Mouse (Mus musculus): ENCODE measurements around the gene Rps2. TPM values are rescaled to one million over a fixed set of nuclear protein-coding genes. Genes with fewer than 3 reads are reported as not detected.
A peak's percentile ranks its signal among the peaks of the same experiment; 100 is the strongest.

Rps2 gene
- polyA plus RNA-seq, 1 experiment from 2014 or later = 1,633 TPM

DNA sequence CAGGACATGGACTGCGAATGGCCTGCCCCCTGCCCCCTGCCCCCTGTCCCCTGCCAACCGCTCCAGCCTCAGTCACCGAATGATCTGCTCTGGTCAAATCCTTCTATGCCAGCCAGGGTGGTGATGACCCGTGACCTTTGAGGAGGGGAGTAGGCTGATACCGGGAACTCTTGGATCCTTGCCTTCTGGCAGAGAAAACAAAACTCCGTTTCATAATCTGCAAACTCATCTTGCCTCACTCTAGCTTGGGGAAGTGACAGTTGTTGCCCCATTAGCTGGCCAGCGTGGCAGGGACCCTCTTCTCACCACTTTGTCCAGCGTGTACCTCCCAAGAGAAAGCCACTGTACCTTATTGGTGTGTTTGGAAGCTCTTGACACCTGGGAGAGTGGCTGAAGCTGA is 24.4 kb downstream of the Rps2 start:
- H3K36me3 ChIP-seq (ENCODE audit: control insufficient read depth, insufficient read depth, low read length) = no peaks in the 10 kb centered on the region; the same call in 1 of the 2 replicates
- 85% methylated on average over 8 of the region's 8 CpGs for WGBS
- H3K9me3 ChIP-seq (ENCODE audit: control insufficient read depth, low read length) = no peaks in the 10 kb centered on the region
- no peak overlapping the region for H3K4me3 ChIP-seq (ENCODE audit: low read depth, low read length)
- H3K9ac ChIP-seq (ENCODE audit: low read length) = no peak overlapping the region
- DNase-seq (ENCODE audit: low spot score) (no peak), ATAC-seq (ENCODE audit: insufficient number of reproducible peaks, low FRiP score, low TSS enrichment, low read depth) (no peak)
- H3K4me1 ChIP-seq (ENCODE audit: control insufficient read depth, insufficient read depth, low read length) = peaks cover 1% of the 10 kb centered on the region; the same call in 1 of the 2 replicates
- no peaks in the 10 kb centered on the region for H3K27me3 ChIP-seq (ENCODE audit: control insufficient read depth, insufficient read depth, low read length)
- H3K27ac ChIP-seq (replicated peaks; ENCODE audit: low read depth, low read length) = no peak overlapping the region
- H3K4me2 ChIP-seq (ENCODE audit: low read depth, severe bottlenecking) = no peak overlapping the region

DNA sequence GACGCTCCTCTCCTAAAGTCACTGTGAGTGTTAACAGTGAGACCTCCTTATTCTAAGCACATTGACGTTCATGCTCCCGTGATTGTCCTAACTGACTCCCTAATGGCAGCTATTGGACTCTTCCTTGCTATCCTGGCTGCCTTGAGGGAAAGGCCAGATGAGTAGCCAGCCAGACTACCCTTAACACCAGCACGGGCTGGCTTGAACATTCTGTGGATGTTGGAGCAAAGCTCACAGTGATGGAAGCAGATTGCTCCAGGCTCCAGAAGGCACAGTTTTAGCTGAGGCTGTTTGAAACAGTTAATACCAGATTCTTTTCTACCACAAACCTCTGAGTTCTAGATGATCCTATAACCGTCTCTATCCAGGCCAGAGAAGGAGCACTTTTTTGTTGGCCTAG is 26.0 kb downstream of the Rps2 start:
- H3K4me1 ChIP-seq (ENCODE audit: control insufficient read depth, insufficient read depth, low read length) = no peaks in the 10 kb centered on the region
- ATAC-seq (ENCODE audit: insufficient number of reproducible peaks, low FRiP score, low TSS enrichment, low read depth) = no peak
- WGBS = 79% methylated on average over 5 of the region's 5 CpGs

DNA sequence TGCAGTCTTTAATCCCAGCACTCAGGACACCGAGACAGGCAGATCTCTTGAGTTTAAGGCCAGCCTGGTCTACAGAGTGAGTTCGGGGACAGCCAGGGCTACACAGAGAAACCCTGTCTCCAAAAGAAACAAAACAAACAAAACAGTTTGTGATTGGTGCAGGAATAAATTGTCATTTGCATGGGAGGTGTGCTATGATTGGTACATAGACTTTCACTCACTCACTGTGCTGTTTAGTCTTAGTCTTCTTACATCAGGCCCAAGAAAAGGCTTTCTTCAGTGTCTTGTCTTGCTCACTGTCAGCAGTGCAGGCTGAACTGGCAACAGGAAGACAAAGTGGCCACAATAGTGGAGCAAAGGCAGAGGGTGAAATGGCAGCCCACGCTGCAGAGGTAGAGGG is 26.5 kb downstream of the Rps2 start:
- ATAC-seq (ENCODE audit: insufficient number of reproducible peaks, low FRiP score, low TSS enrichment, low read depth) = no peak
- 73% methylated on average over 3 of the region's 3 CpGs for WGBS

More for the DNA sequence above, 26.0 kb downstream of the Rps2 start:
- DNase-seq (ENCODE audit: low spot score) = no peak
- Histone ChIP-seq H3K9ac (ENCODE audit: low read length) (no peak overlapping the region), H3K4me2 (ENCODE audit: low read depth, severe bottlenecking) (no peak overlapping the region), H3K27ac (replicated peaks; ENCODE audit: low read depth, low read length) (no peak overlapping the region), H3K36me3 (ENCODE audit: control insufficient read depth, insufficient read depth, low read length) (no peaks in the 10 kb centered on the region; the same call in 1 of the 2 replicates), H3K27me3 (ENCODE audit: control insufficient read depth, insufficient read depth, low read length) (no peaks in the 10 kb centered on the region), H3K4me3 (ENCODE audit: low read depth, low read length) (no peak overlapping the region), H3K9me3 (ENCODE audit: control insufficient read depth, low read length) (no peaks in the 10 kb centered on the region)

DNA sequence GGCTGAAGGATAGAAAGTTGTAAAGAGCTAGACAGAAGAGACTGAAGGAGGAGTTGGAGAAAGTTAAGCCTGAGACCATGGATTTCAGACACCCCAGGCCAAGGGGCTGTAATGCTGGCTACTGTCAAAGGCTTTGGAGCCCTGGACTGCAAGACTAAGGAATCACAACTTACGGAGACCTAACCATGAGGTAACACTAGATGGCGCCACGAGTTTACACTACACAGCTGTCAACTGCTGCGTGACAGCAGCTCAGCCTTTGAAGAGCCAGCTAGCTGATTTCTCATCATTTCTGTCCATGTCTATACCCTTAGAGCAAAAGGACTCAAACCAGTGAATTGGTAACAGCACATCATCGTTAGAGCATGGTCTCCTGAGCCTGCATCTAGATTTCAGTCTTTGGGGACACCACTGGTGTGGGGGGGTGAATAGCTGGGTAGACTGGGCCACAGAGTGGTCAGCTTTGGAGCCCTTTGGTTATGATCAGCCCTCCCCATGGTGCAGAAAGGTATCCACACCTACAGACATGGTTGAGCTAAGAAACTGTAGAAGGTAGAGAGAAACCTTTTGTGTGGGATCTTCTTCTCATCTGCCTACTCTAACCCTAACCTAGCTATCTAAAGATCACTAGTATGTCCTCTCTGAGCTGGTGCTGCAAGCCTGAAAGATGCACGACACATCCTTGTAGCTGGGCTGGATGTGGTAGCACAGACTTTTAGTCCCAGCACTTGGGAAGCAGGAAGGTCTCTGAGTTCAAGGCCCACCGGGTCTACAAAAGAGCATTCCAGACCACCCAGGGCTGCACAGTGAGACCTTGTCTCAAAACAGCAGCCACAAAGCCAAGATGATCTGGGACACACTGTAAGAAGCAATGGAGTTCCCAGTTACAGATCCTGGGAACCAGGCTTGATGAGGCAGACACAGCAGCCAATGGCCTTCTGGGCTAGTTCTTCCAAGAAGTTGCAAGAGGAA is 27.9 kb downstream of the Rps2 start:
- ATAC-seq (ENCODE audit: insufficient number of reproducible peaks, low FRiP score, low TSS enrichment, low read depth) = peak; percentile 74
- WGBS = 22% methylated on average over 7 of the region's 7 CpGs
- no peaks in the 10 kb centered on the region for H3K4me1 ChIP-seq (ENCODE audit: control insufficient read depth, insufficient read depth, low read length)
- H3K9me3 ChIP-seq (ENCODE audit: control insufficient read depth, low read length) = no peaks in the 10 kb centered on the region
- DNase-seq (ENCODE audit: low spot score) = peak; percentile 89
- no peak overlapping the region for H3K4me3 ChIP-seq (ENCODE audit: low read depth, low read length)
- H3K27me3 ChIP-seq (ENCODE audit: control insufficient read depth, insufficient read depth, low read length) = peaks cover 4% of the 10 kb centered on the region
- no peak overlapping the region for H3K4me2 ChIP-seq (ENCODE audit: low read depth, severe bottlenecking)
- H3K36me3 ChIP-seq (ENCODE audit: control insufficient read depth, insufficient read depth, low read length) = no peaks in the 10 kb centered on the region
- no peak overlapping the region for H3K27ac ChIP-seq (replicated peaks; ENCODE audit: low read depth, low read length)
- H3K9ac ChIP-seq (ENCODE audit: low read length) = no peak overlapping the region

More for the DNA sequence above, 26.5 kb downstream of the Rps2 start:
- Histone ChIP-seq H3K4me2 (ENCODE audit: low read depth, severe bottlenecking) (no peak overlapping the region), H3K4me1 (ENCODE audit: control insufficient read depth, insufficient read depth, low read length) (no peaks in the 10 kb centered on the region), H3K9me3 (ENCODE audit: control insufficient read depth, low read length) (no peaks in the 10 kb centered on the region), H3K27me3 (ENCODE audit: control insufficient read depth, insufficient read depth, low read length) (no peaks in the 10 kb centered on the region), H3K36me3 (ENCODE audit: control insufficient read depth, insufficient read depth, low read length) (no peaks in the 10 kb centered on the region; the same call in 1 of the 2 replicates), H3K9ac (ENCODE audit: low read length) (no peak overlapping the region), H3K4me3 (ENCODE audit: low read depth, low read length) (no peak overlapping the region), H3K27ac (replicated peaks; ENCODE audit: low read depth, low read length) (no peak overlapping the region)
- no peak for DNase-seq (ENCODE audit: low spot score)

DNA sequence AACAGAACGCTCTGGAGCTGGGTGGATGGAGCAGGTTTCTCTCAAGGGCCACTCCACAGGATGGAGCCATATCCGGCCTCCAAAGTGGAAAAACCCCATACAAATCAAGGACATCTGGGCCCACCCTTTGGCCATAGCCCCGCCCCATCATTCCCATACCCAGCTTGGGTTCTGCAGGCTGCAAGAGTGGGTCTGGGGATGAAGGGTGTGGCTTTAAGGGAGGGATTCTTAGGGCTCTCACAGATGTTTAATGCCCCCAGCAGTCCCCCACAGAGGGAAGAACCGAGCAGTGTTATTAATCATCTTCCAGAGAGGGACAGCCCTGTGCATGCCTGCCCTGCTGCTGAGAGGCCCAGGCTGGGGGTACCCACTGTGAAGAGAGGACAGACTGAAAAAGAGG is 29.1 kb downstream of the Rps2 start:
- no peaks in the 10 kb centered on the region for H3K4me1 ChIP-seq (ENCODE audit: control insufficient read depth, insufficient read depth, low read length)
- ATAC-seq (ENCODE audit: insufficient number of reproducible peaks, low FRiP score, low TSS enrichment, low read depth) (no peak), DNase-seq (ENCODE audit: low spot score) (no peak)
- H3K36me3 ChIP-seq (ENCODE audit: control insufficient read depth, insufficient read depth, low read length) = no peaks in the 10 kb centered on the region
- peaks cover 14% of the 10 kb centered on the region for H3K27me3 ChIP-seq (ENCODE audit: control insufficient read depth, insufficient read depth, low read length)
- no peak overlapping the region for H3K9ac ChIP-seq (ENCODE audit: low read length)
- no peak overlapping the region for H3K27ac ChIP-seq (replicated peaks; ENCODE audit: low read depth, low read length)
- no peak overlapping the region for H3K4me2 ChIP-seq (ENCODE audit: low read depth, severe bottlenecking)
- no peaks in the 10 kb centered on the region for H3K9me3 ChIP-seq (ENCODE audit: control insufficient read depth, low read length)
- WGBS = 37% methylated on average over 4 of the region's 4 CpGs
- H3K4me3 ChIP-seq (ENCODE audit: low read depth, low read length) = no peak overlapping the region

DNA sequence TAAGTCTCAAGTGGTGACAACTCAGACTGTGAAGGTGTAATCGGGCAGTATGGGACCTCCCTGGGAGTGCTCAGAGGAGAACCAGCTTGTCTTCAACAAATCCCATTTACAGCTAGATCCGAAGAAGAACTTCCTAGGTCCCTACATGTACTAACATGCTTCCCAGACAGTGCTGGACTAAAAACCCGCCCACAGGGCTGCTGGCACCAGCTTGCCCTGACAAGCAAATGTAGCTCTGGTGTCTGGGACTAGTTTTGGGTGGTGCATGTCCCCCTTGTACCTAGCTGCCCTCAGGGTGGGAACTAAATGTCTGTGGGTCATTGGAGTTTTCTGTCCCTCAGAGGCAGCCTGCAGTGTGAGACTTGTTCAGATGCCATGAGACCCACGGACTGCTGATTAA is 33.6 kb downstream of the Rps2 start:
- H3K27ac ChIP-seq (replicated peaks; ENCODE audit: low read depth, low read length) = no peak overlapping the region
- no peak overlapping the region for H3K4me2 ChIP-seq (ENCODE audit: low read depth, severe bottlenecking)
- peaks cover 44% of the 10 kb centered on the region for H3K27me3 ChIP-seq (ENCODE audit: control insufficient read depth, insufficient read depth, low read length)
- ATAC-seq (ENCODE audit: insufficient number of reproducible peaks, low FRiP score, low TSS enrichment, low read depth) = no peak
- H3K4me3 ChIP-seq (ENCODE audit: low read depth, low read length) = no peak overlapping the region
- 14% methylated on average over 4 of the region's 4 CpGs for WGBS
- H3K36me3 ChIP-seq (ENCODE audit: control insufficient read depth, insufficient read depth, low read length) = no peaks in the 10 kb centered on the region
- peaks cover 14% of the 10 kb centered on the region; the same call in 1 of the 2 replicates for H3K4me1 ChIP-seq (ENCODE audit: control insufficient read depth, insufficient read depth, low read length)
- no peak for DNase-seq (ENCODE audit: low spot score)
- H3K9me3 ChIP-seq (ENCODE audit: control insufficient read depth, low read length) = no peaks in the 10 kb centered on the region
- no peak overlapping the region for H3K9ac ChIP-seq (ENCODE audit: low read length)

DNA sequence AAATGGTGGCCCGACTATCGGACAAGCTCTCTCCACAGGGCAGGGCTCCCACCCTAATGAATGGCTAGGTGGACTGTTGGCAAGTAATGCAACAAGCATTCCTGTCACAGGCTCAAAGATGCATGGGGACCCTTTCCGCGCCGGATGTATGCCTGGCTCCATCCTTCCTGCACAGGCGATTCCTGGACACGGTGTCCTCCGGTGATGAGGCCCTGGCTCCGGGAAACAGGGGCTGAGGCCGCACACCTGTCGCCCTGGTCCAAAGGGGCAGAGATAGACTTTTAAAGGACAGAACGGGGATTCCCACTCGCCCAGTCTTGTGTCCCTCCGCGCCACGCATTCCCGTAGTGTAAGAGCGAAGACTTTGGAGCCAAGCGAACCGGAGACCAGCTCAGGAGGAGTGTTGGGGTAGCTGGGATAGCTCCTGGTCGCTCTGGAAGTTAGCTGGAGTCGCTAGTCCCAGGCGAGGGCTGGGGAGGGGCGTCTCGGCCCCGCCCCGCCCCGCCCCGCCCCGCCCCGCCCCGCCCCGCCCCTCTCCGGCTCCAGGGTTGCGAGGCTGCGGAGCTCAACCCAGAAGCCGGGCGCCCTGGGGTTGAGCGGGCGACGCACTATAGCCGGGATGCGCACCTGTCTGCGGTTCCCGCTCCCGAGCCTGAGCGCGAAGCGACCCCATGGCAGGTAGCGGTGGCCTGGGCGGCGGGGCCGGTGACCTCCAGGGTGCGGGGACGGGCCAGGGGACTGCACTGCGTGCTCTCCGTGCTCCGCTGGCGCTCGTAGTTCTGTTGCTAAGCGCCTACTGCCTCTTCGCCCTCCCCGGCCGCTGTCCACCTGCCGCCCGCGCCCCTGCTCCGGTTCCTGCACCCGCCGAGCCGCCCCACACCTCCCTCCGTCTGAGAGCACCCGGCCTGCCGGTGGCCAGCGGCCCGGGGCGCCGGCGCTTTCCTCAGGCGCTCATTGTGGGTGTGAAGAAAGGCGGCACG is 34.8 kb downstream of the Rps2 start, which contains the start of gene Hs3st6:
Hs3st6 (plus strand) TSS at position 574 of the 980 bp plus-strand sequence.
- H3K36me3 ChIP-seq (ENCODE audit: control insufficient read depth, insufficient read depth, low read length) = no peaks in the 10 kb centered on the region
- peak; percentile 81; the same call in 1 of the 2 replicates for ATAC-seq (ENCODE audit: insufficient number of reproducible peaks, low FRiP score, low TSS enrichment, low read depth)
- under 1% methylated on average over 60 of the region's 82 CpGs for WGBS
- no peaks in the 10 kb centered on the region for H3K9me3 ChIP-seq (ENCODE audit: control insufficient read depth, low read length)
- peaks cover 44% of the 10 kb centered on the region for H3K27me3 ChIP-seq (ENCODE audit: control insufficient read depth, insufficient read depth, low read length)
- H3K4me2 ChIP-seq (ENCODE audit: low read depth, severe bottlenecking) = peak within 1 kb of the TSS; percentile 96
- no peak within 1 kb of the TSS for H3K27ac ChIP-seq (replicated peaks; ENCODE audit: low read depth, low read length)
- DNase-seq (ENCODE audit: low spot score) = peak; percentile 79
- peaks cover 14% of the 10 kb centered on the region; the same call in 1 of the 2 replicates for H3K4me1 ChIP-seq (ENCODE audit: control insufficient read depth, insufficient read depth, low read length)
- peak within 1 kb of the TSS; percentile 27 for H3K9ac ChIP-seq (ENCODE audit: low read length)
- peak within 1 kb of the TSS; percentile 45 for H3K4me3 ChIP-seq (ENCODE audit: low read depth, low read length)

DNA sequence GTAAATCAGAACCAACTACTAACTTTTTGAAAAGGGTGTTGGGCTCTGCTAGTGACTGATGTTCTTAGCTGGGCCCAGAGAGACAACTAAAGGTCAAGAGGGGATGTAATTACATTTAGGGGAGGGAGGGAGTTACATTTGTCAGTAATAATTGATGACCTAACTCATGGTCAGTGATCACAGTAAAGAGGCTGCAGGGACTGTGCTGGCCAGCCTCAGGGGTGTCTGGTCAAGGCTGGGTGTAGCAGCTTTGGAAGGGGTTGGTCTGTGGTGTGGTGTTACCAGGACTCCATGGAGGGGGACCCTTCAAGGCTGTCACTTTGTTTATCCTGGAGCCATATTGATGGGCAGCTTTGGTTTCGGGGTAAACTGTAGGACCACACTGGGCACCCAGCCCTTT is 39.5 kb downstream of the Rps2 start:
- Histone ChIP-seq H3K4me3 (ENCODE audit: low read depth, low read length) (no peak overlapping the region), H3K4me1 (ENCODE audit: control insufficient read depth, insufficient read depth, low read length) (peaks cover 22% of the 10 kb centered on the region), H3K9me3 (ENCODE audit: control insufficient read depth, low read length) (no peaks in the 10 kb centered on the region; the same call in 1 of the 2 replicates), H3K36me3 (ENCODE audit: control insufficient read depth, insufficient read depth, low read length) (no peaks in the 10 kb centered on the region), H3K9ac (ENCODE audit: low read length) (no peak overlapping the region), H3K27ac (replicated peaks; ENCODE audit: low read depth, low read length) (no peak overlapping the region), H3K4me2 (ENCODE audit: low read depth, severe bottlenecking) (no peak overlapping the region), H3K27me3 (ENCODE audit: control insufficient read depth, insufficient read depth, low read length) (peaks cover 26% of the 10 kb centered on the region)
- DNase-seq (ENCODE audit: low spot score) (no peak), ATAC-seq (ENCODE audit: insufficient number of reproducible peaks, low FRiP score, low TSS enrichment, low read depth) (no peak)
- WGBS = 65% methylated on average over 1 of the region's 1 CpGs

Measured in limb, embryonic 11.5 days (tissue).